Mouse (Mus musculus) urinary bladder, adult 18-20 months (tissue): Measurements from ENCODE around the gene Eif4g2.

Experiments
- DNase-seq, 2 experiments: peaks; one replicate each; pipeline ENCODE4 v3.0.0; 2022; ENCODE audit warnings: low spot score in 2 of 2, mixed read lengths in 2 of 2

Eif4g2 gene

GRCm38 (mm10) chr7:111082822-111083732, at the start of gene Eif4g2:
TSS of gene Eif4g2 (minus strand) at chr7:111083030.
- DNase-seq, result peak; percentile 93 to 99

- DNase-seq, result no peak
Measured at GRCm38 (mm10) chr7:111132596-111132995, 49.8 kb upstream of the Eif4g2 start.

- no peak for DNase-seq
Measured at GRCm38 (mm10) chr7:111126636-111127395, 44.0 kb upstream of the Eif4g2 start.

GRCm38 (mm10) chr7:111123761-111124546, 41.1 kb upstream of the Eif4g2 start:
- no peak for DNase-seq

GRCm38 (mm10) chr7:111122531-111123130, 39.8 kb upstream of the Eif4g2 start:
- DNase-seq, result peak; percentile 96

GRCm38 (mm10) chr7:111122084-111122530, 39.3 kb upstream of the Eif4g2 start:
- peak; percentile 65 to 92 for DNase-seq

- peak in 1 of 2 experiments; percentile 15 for DNase-seq
Measured at GRCm38 (mm10) chr7:111121522-111121921, 38.7 kb upstream of the Eif4g2 start.

GRCm38 (mm10) chr7:111109561-111109960, 26.7 kb upstream of the Eif4g2 start:
- DNase-seq, result no peak

GRCm38 (mm10) chr7:111109161-111109560, 26.3 kb upstream of the Eif4g2 start:
- DNase-seq, result no peak

GRCm38 (mm10) chr7:111098196-111098595, 15.4 kb upstream of the Eif4g2 start:
- no peak for DNase-seq

- no peak for DNase-seq
Measured at GRCm38 (mm10) chr7:111095169-111095568, 12.3 kb upstream of the Eif4g2 start.

- no peak for DNase-seq
Measured at GRCm38 (mm10) chr7:111085153-111085552, 2.3 kb upstream of the Eif4g2 start.

- DNase-seq, result no peak
Measured at GRCm38 (mm10) chr7:111084443-111084842, 1.6 kb upstream of the Eif4g2 start.

- DNase-seq, result no peak
Measured at GRCm38 (mm10) chr7:111083733-111084120, 897 bp upstream of the Eif4g2 start.

- peak; percentile 75 to 79 for DNase-seq
Measured at GRCm38 (mm10) chr7:111082043-111082821, 598 bp downstream of the Eif4g2 start.

GRCm38 (mm10) chr7:111080876-111081275, 2.0 kb downstream of the Eif4g2 start:
- DNase-seq, result no peak

GRCm38 (mm10) chr7:111080026-111080425, 2.8 kb downstream of the Eif4g2 start:
- no peak for DNase-seq

- DNase-seq, result no peak
Measured at GRCm38 (mm10) chr7:111078271-111078670, 4.6 kb downstream of the Eif4g2 start.

GRCm38 (mm10) chr7:111075288-111075687, 7.5 kb downstream of the Eif4g2 start:
- no peak for DNase-seq

- no peak for DNase-seq
Measured at GRCm38 (mm10) chr7:111072410-111072809, 10.4 kb downstream of the Eif4g2 start.

- DNase-seq, result no peak
Measured at GRCm38 (mm10) chr7:111070167-111070496, 12.7 kb downstream of the Eif4g2 start.
